Mouse (Mus musculus): ENCODE results near the gene Pygm.

Gene Pygm

DNA sequence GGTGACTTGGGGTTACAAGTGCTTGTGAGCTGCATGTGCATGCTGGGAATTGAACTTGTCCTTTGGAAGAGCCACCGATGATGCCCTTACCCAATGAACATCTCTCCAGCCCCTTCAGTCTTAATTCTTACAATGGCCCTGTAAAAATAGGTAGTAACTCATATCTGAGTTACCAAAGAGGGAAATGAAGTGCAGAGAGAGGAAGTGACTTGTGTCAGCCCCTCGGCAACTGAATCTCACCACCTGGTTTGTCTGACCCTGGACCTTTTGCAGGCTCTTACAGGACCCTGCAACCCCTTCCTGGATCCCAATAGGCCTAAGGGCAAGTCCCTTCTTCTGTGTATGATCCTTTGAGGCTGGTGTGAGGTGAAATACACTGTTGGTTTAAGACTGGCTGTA lies 32.1 kb upstream of the Pygm start:
- no peak for DNase-seq (ENCODE audit: low spot score)

DNA sequence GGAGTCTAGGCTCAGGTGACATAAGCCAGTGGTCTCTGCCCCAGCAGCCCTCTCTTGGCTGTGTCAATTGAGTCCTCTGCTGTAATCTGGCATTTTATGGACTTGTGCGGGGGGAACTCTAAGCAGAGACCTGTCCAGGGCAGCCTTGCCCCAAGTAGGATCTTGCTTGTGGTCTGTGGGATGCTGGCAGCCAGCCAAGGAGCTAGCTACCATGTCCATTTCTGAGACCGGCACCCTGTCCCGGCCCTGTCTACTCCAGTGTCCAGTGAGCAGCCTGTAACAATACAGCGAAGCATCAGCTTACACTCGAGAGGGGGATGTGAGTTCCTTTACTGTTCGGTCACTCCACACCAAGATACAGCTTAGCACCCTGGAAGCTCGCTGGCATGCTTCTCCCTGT lies 30.2 kb upstream of the Pygm start:
- no peak for DNase-seq (ENCODE audit: low spot score)

DNA sequence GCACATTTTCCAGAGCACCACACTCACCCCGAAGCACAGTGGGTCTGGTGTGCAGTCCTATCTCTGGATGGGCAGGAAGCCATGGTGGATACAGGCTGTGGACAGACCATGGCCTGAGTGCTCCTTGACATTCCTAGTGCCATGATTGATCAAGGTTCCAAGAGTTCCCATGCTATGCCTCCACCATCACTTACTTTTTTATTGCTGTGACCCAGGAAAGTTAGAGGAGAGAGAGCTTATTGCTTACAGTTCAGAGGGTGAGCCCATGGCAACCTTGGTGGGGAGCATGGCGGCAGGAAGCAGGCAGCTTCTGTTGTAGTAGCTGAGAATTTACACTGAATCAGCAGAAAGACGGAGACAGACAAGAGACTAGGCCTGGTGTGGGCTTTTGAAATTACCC lies 22.9 kb upstream of the Pygm start:
- DNase-seq (ENCODE audit: low spot score), result no peak

DNA sequence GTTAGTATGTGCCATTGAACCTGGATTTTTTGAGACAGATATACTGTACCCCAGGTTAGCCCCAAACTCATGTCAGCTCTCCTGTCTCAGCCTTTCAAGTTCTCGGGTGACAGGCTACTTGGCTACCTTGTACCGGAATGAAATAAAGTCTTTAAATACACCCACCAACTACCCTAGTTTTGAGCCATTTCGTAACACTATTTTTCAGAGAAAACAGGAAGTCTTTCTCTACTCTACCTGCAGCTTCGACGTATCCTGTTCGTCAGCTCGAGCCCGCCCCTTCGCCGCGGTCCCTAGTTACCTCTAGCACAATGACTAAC lies 21.1 kb upstream of the Pygm start:
- no peak for DNase-seq (ENCODE audit: low spot score)

DNA sequence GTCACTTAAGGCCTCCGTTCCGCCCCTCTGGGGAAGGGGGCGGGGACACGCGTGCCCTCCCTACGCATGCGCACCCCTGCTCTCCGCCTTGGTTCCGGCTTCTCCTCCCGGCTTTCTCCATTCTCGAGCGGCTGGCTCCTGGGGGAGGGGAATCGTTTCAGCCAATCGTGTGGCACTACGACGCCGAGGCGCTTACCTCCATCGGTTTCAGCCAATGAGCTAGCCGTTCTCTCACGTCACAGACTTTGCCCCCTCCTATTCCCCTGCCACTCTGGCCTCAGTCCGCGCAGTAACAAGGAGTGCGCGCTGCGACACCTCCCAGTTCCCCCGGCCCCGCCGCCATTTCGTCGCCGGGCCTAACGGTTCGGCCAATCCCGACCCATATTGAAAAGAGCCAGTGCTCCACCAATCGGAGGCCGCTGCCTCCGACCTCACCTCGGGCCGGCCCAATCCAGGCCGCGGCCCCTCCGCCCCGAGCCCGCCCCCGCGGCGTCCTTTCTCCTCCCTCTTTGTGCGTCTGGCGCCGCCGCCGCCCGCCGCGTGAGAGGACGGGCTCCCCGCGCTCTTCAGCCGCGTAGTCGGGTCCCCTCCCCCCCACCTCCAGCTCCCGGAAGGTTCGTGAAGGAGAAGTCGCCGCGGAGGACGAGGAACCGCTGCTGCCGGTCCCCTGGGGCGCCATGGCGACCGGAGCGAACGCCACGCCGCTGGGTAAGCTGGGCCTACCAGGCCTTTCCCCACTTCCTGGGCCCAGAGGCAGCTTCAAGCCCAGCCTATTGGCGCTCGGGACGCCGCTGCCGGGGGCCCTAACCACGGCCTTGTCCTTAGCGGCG lies 20.6 kb upstream of the Pygm start, which contains the start of gene Sf1:
Sf1 (plus strand) TSS at position 280 of the 830 bp plus-strand sequence.
- DNase-seq (ENCODE audit: low spot score), result peak; percentile 100

DNA sequence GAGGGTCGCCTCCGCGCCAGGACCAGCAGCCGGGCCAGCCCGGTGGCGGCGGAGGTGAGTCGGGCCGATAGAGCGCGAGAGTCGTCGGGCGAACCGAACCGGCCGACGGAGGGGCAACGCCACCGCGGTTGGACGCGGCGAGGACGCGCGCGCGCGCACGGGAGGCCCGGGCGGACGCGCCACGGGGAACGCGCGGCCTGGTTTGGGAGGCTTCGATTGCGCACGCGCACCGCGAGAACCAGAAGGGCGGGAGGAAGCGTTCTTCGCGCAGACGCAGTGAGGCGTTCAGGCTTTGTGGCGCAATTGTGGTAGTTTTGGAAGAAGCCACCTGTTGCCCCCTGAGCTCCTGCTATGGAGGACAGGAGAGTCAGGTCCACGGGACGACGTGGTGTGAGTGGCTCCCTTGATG lies 19.9 kb upstream of the Pygm start:
- peak; percentile 92 for DNase-seq (ENCODE audit: low spot score)

DNA sequence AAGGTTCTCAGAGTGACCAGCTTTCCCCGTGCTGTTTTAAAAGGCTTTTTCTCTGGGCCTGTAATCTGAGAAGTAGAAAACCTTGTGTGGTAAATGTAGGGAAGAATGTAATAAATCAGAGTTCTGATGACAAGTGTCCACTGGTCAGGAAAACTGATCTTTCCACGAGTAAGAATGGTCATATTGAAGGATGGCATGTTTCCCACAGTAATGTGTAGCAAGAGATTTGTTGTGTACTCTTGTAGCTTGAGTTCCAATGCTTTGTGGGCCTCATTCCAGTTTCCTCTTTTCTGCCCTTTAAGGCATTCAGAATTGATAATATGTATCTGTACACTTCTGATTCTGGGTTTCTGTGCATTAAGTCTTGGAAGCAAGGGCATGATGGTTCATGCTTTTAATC lies 19.4 kb upstream of the Pygm start:
- no peak for DNase-seq (ENCODE audit: low spot score)

DNA sequence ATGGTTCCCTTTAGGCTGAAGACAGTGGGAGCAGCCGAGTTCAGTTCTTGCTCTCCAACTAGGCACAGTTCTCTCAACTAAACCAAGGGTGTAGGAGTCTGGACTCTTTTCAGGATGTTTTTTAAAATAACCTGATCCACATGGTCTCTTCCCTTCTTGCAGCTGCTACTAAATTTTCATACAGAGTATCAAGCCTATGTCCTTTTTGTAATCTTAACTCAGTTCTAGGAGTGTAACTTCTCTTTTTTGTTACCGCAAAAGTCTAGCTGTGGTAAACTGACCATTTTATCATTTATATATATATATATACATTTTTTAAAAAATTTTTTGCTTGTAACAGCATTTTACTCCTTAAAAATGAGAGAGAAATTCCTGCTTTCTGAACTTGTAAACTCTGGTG lies 14.0 kb upstream of the Pygm start:
- no peak for DNase-seq (ENCODE audit: low spot score)

DNA sequence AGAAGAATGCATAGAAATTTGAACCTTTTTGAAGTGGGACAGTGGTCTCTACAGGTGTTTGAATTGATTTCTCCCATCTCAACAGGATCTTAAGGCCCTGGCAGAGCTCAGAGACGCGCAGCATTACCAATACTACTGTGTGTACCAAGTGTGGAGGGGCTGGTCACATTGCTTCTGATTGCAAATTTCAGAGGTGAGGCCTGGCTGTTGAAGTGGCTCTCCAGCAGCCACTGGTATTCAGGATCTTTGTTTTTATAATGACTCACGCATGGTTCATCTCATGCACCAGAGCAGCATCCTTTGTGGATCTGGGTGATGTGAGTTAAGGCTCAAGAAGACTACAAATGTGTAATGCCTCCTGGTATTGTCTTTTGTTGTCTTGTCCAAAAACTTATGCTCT lies 11.8 kb upstream of the Pygm start:
- DNase-seq (ENCODE audit: low spot score), result peak; percentile 21

DNA sequence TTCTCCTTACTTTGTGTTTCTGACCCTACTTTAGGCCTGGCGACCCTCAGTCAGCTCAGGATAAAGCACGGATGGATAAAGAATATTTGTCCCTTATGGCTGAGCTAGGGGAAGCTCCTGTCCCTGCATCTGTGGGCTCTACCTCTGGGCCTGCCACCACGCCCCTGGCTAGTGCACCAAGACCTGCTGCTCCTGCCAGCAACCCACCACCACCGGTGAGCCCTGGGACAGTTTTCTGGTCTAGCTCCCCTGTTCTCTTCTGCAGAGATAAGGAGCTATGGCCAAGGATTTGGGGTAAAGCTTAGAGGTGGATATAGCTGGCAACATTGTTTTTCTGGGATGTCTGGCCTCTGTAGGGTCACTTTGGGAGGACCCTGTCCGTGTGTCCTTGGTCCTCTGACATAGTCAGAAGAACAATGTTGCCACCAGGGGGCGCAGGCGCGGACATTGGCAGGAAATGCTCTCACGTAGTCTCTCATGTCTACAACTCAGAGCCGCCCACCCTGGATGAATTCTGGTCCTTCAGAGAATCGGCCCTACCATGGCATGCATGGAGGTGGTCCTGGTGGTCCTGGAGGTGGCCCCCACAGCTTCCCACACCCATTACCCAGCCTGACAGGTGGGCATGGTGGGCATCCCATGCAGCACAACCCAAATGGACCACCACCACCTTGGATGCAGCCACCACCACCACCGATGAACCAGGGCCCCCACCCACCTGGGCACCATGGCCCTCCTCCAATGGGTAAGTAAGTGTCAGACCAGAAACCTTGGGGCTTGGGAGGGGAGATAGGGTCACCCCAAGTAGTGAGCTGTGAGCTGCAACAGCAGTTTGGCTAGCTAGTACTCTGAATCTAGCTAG lies 10.4 kb upstream of the Pygm start:
- peak; percentile 80 for DNase-seq (ENCODE audit: low spot score)

DNA sequence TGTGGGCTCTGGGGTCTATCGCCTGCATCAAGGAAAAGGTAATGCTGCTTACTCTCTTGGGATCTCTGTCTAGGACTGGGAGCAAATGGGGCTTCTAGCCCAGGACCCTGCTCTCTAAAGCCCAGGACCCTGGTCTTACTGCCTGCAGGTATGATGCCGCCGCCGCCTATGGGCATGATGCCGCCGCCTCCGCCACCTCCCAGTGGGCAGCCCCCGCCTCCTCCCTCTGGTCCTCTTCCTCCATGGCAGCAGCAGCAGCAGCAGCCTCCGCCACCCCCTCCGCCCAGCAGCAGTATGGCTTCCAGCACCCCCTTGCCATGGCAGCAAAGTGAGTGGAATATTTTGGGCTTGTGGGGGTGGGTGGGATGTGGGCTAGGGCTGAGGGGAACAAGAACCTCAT lies 9.6 kb upstream of the Pygm start:
- DNase-seq (ENCODE audit: low spot score), result no peak

DNA sequence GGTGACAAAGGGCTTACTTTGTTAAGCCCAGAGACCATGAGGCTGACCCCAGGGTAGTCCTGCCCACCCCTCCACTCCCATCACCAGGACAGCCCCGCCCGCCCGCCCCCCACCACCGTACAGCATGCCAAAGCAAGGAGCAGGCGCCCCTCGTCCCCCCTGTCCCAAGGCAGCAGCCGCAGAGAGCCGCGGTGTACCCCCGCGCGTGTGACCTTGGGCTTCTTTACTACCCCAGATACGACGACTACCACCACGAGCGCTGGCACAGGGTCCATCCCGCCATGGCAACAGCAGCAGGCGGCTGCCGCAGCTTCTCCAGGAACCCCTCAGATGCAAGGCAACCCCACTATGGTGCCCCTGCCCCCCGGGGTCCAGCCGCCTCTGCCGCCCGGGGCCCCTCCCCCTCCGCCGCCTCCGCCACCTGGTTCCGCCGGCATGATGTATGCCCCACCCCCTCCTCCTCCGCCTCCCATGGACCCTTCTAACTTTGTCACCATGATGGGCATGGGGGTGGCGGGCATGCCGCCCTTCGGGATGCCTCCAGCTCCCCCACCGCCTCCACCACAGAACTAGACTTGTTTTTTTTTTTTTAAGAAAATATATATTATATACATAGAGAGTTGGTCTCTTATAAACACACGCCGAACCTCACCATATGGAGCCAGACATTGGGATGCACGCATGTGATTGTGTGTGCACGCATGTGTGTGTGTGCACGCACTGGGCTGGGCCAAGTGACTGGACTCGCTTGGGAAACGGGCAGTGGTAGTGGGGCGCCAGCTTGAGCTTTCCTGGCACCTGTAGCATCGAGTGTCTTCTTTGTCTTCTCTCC lies 8.6 kb upstream of the Pygm start:
- DNase-seq (ENCODE audit: low spot score), result no peak

DNA sequence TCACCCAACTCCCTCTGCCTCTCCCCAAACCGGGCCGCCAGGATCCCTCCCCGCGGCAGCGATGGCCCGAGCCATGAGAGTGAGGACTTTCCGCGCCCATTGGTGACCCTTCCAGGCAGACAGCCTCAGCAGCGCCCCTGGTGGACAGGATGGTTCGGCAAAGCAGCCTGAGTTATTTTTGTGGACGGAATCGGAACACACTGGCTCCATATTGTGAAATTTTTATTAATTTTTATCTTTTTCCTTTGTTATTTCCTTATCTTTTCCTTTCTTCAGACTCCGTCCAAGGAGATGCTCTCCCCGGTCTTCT lies 8.0 kb upstream of the Pygm start:
- DNase-seq (ENCODE audit: low spot score), result peak; percentile 32

DNA sequence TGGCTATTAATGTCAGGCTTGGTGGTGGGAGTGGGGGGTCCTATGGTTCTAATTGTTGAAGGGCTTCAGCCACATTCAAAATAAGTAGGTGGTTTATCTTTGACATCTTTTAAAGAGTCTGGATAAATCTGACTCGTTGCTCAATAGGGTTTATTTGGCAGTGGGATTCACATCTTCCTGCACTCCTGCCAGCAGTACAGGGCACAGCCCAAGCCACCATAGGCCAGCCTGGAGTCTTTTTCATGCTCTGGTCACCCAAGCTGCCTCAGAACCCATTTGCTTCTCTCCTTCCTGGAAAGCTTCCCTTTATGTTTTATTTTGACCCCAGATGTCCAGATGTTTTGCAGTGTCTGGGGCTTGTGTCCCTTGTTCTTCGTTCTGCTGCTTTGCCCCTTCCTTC lies 7.6 kb upstream of the Pygm start:
- no peak for DNase-seq (ENCODE audit: low spot score)

DNA sequence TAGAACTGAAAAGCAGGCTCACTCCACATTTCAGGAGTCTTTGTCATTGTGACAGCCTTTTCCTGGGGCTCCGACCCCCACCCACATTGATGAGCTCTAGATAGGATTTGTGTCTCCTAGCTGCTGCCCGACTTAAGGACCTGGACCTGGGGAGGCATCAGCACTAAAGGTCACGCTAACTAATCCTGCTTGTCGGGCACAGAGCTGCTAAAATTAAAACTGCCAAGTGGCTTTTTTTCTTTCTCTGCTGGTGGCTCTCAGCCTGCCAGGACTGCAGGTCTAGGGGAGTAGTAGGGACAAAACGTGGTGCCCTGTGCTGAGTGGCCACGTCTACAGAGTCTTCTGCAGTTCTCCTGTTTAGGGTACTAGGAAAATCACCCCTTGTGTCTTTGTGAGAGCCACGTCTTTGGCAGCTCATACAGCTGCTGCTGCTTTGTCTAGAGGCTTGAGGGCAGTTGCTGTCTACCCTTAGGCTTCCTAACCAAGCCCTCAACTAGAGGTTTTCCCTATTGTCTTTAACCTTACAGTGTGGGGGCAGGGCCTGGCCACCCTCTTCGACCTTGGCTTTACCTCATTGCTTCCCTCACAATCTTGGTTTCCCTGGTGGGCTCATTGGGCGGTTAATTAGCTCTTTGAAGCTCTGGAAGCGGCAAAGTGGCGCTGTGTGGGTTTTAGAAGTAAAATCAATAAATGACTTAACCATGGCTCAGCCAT lies 6.7 kb upstream of the Pygm start:
- no peak for DNase-seq (ENCODE audit: low spot score)

DNA sequence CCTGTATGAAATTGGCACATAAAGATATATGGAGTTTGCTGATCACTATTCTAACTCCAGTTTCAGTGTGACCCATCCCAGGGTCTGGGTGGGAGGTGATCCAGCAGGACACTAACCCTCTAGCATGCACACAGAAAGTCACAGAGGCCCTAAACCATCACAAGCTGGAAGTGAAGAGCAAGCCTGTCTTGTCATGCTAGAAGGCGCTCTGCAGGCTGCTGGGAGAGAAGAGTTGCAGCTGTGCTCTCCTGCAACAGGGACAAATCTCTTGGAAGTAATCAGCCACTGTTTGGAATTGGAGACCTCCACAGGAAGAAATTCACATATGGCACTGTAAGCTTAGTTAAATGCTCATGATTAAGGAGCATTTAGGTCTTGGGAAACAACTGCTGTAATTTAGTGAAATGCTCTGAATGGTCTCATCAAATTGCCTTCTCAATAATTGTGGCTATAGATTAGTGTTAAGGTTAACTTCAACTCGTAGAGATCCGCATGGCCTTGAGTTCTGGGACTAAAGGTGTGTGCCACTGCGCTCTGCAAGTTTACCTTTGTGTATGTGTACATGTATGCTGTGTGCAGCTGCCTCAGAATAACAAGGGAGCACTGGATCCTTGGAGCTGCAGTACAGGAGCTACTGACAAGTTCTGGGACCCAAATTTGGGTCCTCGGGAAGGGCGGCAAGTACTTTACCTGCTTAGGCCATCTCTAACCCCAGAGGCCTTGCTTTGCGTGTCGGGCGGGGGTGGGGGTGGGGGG lies 3.6 kb upstream of the Pygm start:
- DNase-seq (ENCODE audit: low spot score), result no peak

DNA sequence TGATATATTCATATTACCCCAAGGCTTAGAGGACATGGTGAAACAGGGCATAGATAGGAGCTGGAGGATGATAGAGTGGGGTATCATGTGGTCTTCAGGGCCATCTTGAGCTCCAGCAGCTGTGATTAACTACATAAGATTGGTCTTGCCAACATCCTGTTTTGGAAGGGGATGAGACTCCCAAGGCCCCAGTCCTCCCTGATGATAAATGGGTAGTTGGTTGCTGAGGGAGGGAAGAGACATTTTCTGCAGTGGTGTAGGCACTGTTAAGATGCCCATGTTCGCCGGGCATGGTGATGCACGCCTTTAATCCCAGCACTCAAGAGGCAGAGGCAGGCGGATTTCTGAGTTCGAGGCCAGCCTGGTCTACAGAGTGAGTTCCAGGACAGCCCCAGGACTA lies 3.0 kb upstream of the Pygm start:
- DNase-seq (ENCODE audit: low spot score), result no peak

DNA sequence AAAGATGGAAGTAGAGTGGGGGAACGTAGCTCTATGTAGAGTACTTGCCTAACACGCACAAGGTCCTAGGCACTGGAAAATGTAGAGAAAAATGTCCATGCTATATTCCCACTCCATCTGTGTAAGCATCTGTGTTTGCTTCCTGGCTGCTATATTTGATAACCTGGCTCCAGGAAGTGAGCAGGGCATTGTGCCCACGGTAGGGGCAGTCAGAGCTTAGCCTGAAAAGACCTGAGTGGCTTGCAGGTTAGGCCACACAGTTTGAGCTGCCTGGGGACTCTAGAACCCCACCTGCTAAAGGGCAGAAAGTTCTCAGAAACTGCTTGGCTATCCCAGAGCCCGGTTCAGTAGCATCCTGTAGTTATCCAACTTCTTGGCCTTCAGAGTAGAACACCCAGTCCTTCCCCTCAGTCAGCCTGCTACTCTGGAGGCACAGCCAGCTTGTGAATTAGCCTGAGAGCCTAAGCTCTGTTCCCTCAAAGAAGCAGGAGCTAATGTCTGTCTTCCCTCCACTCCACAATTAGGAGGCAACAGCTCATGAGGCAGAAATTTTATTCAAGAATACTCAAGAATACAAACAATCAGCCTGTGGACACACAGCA lies 1.8 kb upstream of the Pygm start:
- no peak for DNase-seq (ENCODE audit: low spot score)

DNA sequence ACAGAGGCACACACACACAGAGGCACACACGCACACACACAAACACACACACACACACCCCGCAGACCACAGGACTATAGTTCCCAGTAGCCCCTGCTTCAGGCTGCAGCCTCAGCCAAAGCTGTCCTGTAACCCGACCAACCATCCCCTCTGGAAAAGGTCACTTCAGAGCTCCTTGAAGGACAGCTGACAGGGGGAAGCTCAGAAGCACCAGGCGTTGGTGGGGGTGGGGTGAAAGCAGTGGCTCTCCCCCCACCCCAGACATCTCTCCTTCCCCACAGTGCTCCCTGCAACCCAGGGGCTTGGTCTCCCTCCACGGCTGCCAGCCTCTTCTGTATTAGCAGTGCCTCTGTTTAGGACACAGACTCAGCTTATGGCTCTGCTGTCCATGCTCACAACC lies 729 bp upstream of the Pygm start:
- no peak for DNase-seq (ENCODE audit: low spot score)

DNA sequence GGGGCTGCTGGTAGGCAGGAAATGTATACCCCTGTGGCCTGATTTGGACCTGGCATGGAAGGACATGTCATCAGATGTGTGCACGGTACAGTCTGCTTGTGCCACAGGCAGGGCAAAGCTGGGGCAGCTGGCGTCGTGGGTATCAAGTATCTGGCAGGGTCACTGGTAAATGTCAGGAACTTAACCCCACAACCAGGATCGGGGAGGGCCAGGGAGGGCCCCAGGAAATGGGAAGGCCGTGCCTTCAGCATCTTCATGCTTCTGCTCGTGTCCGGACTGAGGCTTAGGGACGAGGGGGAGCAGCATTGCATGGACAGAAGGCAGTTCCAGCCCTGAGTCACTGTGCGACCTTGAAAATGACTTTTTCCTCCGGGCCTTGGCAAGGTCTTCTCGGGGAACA lies 755 bp downstream of the Pygm start:
- DNase-seq (ENCODE audit: low spot score), result no peak

DNA sequence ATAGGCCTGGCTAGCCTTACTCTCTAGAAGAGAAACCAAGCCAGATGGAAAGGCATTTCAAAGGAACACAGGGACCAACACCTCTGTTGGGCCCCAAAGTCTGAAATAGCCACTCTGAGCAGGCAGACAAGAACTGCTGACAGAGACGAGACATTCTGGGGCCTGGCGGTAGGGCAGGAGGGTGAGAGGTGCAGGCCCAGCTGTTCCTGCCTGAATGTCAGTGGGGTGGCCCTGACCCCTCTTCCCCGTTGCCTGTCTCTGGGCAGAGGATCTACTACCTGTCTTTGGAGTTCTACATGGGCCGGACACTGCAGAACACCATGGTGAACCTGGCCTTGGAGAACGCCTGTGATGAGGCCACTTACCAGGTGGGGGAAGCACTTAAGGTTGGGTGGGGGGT lies 1.2 kb downstream of the Pygm start:
- DNase-seq (ENCODE audit: low spot score), result no peak

Measured in lung, postnatal 25 days (tissue).